Mouse (Mus musculus): ENCODE measurements around the gene Fam214a.
A peak's percentile ranks its signal among the peaks of the same experiment; 100 is the strongest.

Fam214a gene

DNA sequence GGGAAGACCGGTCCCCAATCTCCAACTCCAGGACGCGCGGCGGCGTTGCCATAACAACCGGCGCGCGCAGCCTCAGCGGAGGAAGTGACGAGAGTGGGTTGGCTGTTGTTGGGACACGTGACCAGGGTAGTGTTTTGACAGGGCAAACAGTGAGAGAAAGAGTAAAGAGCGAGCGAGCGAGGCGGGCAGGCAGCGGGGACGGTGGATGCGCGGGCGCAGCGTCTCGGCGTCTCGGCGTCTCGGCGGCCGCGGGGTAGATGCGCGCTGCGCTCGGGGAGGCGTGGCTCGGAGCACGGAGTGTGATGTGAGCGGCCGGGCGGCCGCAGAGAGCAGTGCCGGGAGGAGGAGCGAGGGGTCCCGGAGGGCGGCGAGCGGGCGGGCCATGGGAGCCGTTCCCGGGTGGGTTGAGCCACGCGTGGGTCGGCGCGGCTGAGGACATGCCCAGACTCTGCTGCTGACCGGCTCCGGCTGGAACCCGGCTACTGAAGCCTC is at the start of gene Fam214a:
Fam214a (plus strand) TSS at position 129 of the 492 bp plus-strand sequence.
- DNase-seq (ENCODE audit: low spot score), result peak; percentile 96

DNA sequence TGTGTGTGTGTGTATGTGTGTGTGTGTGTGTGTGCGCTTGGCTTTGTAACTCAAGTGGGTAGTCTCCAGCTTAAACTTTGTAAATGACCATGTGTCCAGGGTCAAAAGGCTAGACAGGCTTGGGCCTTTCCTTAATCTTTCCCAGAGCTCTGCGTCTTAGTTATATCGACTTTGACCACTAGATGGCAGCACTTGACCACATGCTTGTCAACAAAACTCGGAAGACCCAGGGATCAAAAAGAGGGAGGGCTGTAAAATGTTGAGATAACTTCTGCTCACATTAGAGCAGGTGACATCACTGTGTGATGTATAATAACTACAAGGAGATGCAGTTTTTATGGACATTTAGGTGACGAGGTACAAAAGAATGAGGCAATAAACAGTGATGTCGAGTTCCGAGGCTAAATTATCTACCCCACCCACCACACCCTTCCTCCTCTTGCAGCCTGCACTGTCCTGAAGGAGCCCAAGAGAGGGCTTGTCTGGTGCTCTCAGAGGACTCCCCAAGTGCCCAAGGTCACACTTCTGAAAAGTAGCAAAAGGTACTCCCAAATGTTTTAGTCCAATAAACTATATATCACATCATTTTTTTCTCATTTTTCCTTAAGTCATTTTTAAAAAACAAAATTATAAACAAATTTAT is 47.7 kb upstream of the Fam214a start:
- DNase-seq (ENCODE audit: low spot score), result peak; percentile 93

DNA sequence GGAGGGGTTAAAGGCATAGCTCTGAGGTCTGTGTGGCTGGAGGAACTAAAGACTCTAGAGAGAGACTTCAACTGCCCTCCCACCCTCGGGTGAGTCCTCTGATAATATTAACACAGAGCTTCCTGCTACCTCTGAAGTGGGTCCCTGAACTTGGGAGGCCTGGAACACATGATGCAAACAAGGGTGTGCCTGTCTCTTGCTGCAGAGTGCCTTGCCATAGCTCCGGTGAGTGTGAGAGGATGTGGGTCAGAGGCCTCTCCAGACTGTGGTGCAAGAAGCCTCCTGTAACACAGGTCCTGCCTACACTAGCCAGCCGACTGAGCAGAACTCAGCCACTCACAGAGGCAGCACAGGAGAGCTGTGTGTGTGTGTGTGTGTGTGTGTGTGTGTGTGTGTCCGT is 45.7 kb upstream of the Fam214a start:
- DNase-seq (ENCODE audit: low spot score), result no peak

DNA sequence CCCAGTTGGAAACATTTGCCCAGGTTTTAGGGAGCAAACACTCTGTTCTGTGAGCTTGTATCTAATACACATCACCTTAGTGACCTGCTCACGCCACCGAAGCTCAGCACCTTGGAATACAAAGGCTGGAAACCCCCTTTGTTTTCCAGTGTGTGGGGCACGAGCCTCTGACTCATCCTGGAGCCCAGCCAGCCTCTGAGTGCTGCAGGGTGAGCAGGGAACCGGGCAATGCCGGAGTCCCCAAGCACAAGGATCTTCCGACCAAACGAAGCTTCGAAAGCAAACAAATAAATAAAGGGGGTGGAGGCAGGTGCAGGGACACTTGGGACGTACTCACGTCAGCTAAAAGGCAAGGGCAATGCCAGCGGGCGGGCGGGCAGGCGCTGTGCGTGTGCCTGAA is 43.4 kb upstream of the Fam214a start:
- DNase-seq (ENCODE audit: low spot score), result no peak

DNA sequence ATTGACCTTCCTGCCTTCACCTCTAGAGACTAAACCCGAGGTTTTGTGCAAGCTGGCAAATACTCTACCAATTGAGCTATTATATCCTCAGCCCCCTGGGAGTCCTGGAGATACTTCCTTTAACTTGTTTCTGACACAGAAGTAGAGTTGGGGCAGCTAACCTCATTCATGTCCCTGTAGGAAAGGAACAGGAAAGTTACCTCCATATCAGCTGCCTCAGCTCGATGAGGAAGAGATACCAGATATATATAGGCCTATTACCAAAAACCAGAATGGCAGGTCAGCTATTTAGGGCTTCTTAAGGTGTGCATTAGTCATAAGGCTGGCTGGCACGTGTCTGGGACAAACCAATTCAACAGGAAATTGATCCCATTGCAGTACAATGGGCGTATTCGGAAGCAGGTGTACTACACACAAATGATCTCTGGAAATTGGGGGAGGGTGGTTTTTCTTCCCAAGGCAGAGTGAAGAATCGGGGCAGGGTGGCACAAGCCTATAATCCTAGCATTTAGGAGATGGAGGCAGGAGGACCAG is 42.4 kb upstream of the Fam214a start:
- no peak for DNase-seq (ENCODE audit: low spot score)

DNA sequence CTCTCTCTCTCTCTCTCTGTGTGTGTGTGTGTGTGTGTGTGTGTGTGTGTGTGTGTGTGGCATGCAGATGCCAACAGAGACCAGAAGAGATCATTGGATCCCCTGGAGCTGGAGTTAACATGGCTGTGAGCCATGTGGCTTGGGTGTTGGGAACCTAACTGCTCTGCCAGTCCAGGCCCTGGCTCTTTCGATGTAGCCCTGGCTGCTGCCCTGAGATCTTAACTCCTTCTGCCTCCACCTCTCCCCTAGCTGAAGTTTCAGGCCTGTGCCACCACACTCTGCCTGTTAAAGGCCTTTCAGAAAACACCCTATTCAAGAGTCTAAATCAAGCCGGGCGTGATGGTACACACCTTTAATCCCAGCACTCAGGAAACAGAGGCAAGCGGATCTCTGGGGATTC is 41.3 kb upstream of the Fam214a start:
- no peak for DNase-seq (ENCODE audit: low spot score)

DNA sequence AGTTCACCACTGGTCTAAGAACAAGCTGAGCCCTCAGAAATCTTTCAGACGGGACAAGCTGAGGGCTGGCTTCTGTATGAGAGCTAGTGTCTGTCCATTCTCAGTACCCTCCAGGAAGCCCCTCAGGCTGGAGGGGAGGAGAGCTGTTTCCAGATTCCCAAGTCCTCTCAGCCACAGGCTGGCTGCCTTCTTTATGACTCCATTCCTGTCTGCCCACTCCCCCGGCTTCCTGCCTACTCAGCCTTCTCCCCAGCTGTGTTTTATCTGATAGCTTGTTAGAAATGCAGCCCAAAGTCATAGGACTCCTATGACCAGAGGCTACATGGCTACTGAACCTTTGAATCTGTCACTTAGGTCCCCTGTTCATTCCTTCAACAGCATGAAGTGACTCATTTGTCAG is 40.8 kb upstream of the Fam214a start:
- DNase-seq (ENCODE audit: low spot score), result no peak

DNA sequence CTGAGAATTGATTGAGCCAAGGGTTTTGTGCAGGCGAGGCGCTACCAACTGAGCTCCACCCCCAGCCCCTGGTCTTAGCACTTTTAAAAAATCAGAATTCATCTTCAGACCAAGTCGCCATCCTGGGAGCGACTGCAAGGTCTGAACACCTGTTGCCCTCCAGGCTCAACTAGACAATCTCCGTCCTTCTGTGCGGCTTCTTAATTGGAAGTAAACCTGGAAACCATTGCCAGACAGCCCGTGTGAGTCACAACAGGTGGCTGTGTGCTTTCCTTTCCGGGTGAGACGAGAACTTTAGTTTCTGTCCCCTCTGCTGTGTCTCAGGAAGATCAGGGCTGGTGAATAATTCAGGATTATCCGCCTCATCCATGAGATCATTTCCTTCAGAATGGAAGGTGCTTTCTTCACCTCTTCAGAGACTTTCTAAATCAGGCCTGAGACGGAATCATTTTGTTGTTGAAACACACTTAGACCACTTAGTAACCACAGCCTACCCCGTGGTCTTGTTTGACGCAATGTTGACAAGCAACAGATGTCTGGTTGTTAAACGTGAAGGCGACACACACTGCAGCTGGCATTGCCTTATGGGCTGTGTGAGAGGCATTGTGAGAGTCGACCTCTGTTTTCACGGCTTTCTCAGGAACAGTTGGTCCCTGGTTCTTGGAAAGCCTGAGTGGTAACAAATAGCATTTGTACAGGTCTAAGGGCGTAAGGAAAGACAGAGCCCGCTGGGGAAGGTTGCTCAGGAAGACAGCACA is 39.9 kb upstream of the Fam214a start:
- no peak for DNase-seq (ENCODE audit: low spot score)

DNA sequence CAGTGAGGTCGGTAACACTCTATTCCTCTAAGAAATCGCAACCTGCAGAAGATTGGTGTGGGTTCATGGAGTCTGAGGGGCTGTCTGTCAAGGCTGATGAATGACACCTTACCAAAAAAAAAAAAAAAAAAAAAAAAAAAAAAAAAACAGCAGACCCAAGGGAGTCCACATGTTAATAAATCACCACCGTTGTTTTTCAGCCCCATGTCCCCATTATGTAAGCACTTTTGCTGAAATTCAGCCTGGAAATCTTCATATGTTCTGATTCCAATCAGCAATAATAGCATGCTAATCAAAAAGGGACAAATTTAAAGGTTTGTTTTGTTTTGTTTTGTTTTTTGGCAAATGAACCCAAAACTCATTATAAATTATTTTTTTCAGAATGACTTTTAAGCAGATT is 37.1 kb upstream of the Fam214a start:
- no peak for DNase-seq (ENCODE audit: low spot score)

DNA sequence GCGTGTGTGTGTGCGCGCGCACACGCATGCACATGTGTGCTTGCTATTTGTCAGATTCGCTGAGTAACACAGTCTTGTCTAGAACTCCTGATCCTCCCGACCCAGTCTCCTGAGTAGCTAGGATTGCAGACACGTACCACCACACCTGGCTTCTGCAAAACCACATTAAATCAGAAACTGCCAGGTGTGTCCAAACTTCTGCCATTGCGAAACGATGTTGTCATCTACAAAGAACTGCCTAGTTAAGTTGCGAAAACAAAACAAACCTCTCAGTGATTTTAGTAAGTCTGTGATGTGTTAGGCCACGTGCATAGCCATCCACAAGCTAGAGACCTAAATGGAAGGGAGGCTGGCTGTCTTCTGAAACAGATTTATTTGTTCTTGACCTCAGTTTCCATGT is 32.2 kb upstream of the Fam214a start:
- no peak for DNase-seq (ENCODE audit: low spot score)

DNA sequence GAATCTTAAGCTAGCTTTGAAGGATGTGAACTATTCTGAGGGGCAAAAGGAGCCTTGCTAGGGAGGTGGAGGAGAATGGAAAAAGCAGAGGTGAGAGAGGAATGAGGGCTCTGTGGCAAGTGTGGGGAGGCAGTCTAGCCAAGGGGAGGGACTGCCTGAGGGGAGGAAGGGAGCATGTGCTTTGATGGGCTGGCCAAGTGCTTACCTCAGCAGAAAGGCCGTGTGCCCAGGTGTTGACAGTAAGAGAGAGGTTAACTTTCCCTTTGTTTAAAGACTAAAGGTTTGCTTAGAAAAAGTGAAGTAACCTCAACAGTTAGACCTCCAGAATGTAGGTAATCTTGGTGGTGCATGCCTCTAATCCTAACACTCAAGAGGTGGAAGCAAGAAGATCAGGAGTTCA is 31.3 kb upstream of the Fam214a start:
- no peak for DNase-seq (ENCODE audit: low spot score)

DNA sequence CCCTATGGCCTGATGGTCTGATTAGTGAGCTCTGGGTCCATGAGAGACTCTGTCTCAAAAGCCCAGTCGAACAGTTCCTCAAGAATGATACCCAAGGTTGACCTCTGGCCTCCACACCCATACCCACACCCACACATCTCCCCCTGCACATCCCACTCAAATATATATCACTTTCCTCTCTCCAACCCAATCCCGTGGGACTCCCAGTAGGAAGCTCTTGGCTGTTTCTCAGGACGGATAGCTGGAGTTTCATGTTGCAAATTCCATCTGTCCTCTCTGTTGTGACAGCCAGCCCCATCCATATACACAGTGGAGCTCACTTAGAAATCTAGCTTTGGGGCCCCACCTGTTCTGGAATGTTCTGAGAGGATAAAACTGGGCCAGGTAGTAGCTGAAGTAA is 29.8 kb upstream of the Fam214a start:
- no peak for DNase-seq (ENCODE audit: low spot score)

DNA sequence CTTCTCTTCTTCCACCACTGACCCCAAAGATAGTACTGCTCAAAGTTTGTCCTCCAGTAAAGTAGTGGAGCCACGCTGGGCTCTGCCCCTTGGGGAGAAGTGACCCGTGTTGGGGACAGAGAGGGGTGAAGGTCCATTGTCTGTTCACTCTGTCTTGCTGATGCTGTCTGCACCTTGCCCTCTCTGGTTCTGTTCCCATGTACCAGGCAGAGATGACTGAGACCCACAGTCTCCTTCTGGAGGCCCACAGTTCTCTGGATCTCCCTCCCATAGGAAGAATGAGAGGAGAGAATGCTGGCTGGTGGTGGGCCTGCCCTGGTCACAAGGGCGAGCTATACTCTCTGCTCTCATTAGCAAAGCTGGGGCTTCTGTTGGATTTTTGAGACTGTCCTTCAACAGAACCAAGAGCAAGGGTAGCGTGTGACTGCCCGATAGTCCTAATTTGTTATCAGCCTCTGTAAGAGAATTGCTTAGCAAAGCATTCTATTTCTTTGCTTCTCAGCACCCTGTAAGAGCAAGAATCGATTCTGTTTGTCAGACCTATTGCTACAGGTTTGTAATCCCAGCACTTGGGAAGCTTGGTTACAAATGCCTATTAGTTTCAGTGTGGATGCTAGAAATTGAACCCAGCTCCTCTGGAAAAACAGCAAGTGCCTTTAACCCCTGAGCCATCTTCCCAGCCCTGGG is 29.2 kb upstream of the Fam214a start:
- DNase-seq (ENCODE audit: low spot score), result no peak

DNA sequence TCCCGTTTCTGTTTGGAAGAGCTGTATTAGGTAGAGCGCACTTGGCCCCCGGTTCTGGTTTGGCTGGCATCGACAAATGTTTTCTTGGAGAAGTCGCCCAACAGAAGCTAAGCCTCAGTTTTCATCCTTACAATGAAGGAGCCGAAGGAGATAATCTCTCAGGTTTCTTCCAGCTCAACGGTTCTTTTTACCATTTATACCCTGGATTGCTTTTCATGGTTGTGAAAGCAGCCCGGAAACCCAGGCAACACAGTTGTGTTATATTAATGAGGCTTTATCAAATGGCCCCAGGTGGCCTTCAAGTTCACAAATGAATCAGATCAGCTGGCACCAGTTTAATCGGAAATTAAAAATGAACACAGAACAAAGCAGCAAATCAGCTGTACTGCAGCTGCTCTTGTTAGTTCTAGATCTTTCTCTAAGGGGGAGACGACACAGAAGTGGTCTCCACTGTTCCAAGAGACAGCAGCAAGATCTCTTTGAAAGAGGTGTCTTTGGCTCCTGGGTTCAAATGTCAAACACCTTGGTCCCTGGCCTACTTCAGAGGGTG is 27.4 kb upstream of the Fam214a start:
- peak; percentile 20 for DNase-seq (ENCODE audit: low spot score)

DNA sequence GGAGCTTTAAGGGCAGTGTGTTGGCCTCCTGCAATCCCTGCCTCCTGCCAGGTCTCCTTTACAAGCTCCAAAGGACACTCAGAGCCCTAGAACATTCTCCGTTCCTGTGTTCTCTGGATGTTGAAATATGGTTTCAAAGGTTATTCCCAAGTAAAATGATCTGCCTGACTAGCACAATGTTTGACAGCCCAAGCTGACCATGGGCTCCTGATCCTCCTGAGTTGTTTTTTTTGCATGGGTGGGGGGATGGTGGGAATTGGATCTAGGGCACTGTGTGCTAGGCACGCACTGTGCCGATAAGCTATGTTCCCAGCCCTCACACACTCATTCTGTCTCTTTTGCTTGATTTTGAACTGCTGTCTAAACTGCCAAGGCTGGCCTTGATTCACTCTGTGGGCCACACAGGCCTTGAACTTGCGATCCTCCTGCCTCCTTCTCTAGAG is 22.7 kb upstream of the Fam214a start:
- DNase-seq (ENCODE audit: low spot score), result no peak

DNA sequence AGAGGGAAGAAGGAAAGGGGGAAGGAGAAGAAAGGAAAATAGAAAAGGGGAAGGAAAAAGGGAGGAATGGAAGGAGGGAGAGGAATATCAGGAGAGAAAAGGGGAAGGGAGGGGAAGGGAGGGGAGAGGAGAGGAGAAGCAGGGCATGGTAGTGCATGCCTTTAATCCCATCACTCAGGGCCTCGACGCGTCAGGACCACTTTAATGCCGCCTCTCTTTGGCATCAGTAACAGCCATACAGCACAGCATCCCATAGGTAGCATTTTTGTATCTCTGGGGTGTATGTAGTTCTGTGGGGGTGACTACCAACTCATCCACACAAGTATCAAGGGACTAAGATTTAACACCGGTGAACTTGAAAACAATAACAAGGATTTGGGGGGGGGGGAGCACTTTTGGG is 22.0 kb upstream of the Fam214a start:
- no peak for DNase-seq (ENCODE audit: low spot score)

DNA sequence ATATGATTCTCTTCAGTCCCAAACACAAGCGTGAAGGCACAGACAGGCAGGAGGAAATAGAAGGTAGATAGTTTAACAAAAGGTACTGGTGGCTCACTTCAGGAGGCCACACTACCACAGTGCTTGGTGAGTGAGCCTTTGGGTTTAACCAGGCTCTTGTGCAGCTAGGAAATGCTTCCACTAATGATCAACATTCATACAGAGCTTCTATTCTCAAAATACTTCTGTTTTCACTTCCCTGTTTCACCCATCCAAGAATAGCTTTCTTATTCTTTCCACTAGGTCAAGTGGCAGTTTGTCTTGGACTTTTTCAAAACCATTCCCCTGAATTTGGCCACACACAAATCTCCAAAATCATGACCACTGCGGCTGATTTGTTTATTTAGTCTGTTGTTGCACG is 17.4 kb upstream of the Fam214a start:
- no peak for DNase-seq (ENCODE audit: low spot score)

DNA sequence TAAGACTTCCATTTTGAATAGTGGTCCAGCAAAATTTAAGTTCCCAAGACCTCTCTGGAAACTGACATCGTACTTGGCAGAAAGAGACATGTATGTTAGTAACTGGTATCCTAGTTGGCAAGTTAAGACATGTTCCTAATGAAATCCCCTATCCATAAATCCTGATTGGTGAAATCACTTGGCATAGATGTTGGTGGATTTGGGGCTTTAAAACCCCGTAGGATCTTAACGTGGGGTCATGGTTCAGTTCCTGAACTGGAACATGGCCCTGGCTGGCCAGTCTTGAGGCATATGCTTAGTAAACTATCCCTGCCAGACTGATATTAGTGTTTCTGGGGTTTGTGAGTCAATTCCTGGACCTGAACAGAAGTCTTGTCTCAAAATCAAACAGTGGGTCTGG is 14.9 kb upstream of the Fam214a start:
- DNase-seq (ENCODE audit: low spot score), result no peak

DNA sequence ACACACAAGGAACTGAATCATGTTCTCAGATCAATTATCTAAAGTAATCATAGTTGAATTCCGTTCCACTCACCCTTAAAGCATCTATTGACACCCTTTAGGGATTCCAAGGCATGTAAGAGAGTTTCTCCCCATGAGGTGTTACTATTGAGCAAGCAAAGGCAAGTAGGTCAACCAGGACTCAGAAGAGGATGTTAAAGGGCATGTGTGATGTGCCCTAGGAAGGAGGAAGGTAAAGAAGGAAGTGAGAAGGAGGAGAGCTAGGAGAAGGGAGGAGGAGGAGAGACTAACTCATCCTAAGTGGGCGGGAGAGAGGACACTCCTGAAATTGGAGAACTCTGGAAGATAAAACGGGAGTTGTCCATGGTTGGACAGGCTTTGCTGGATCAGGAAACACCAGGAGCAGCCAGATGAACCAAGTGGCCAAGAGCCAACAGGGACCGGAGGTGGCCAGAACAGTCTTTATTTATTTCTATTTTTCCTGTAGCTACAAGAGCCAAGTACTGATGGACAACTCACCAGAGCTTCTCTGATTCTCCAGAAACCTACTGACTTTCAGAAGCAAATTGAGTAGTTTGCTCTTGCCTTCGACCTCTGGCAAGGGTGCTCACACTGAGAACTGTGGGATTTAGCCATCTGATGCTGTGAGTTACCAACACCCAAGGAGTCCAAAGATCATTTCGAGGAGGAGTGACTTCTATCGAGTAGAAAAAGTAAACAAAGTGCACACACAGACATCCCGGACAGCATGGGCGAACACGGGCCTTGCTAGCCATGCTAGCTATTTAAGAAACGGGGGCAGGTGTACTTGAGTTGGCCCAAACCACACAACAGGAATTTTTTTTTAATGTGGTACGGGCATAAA is 13.8 kb upstream of the Fam214a start:
- DNase-seq (ENCODE audit: low spot score), result no peak

DNA sequence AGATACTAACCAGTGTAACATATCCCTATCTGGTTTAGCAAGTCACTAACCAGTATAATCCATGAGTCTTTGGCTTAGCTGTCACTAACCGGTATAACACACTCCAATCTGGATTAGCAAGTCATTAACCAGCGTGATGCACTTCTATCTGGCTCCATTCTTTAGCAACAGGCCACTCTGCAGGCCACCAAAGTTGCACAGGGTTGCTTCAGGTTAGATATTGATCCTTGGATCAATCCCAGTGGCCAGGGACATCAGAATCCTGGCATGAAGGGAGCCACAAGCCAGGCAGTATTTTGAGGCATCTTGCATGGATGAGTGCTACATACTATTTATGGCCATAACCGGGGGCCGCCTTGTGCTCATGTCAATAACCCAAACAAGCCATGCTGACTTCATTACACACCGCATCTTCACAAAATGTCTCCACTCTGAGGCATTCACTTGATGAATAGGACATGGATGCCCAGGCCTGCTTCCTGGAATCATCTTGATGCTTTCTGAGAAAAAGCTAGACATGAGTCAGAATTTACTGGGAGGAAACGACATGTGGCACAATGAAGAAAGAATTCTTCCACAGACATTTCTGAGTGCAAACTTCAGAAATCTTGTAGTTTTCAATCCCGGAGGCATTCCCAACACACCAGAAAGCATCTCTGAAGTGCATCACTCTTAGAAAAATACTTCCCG is 5.8 kb upstream of the Fam214a start:
- no peak for DNase-seq (ENCODE audit: low spot score)

DNA sequence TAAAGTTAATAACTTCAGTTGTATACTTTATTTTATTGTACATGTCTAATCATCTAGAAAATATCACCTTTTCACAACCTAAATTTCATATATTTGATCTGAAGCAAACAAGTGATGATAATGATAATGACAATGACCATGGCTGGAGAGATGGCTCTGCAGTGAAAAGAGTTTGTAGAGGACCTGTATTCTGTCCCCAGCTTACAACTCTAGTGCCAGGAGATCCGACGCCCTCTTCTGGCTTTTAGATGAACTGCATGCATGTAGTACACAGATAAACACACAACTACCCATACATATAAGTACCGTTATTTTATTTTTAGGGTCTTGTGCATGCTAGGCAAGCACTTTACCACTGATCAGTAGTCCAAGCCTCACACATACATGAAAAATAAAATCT is 1.2 kb upstream of the Fam214a start:
- DNase-seq (ENCODE audit: low spot score), result no peak
